Mouse (Mus musculus) olfactory bulb, adult 2 months (tissue): ENCODE data around the gene Ccl24.
"Not testable (repeated sequence)": the region's sequence is repeated elsewhere in the genome, so short reads cannot be mapped to it uniquely, and the experiment has no call there.

Experiments
- CTCF ChIP-seq: fragments of 200-500 bp; IDR thresholded peaks from 2 replicates; pipeline ENCODE4 v1.5.1; 2012; ENCODE audit warnings: low read depth, mild to moderate bottlenecking, low read length, moderate library complexity; ENCODE audit not compliant: insufficient read depth
- POLR2A ChIP-seq: fragments of 200-500 bp; IDR thresholded peaks from 2 replicates; pipeline ENCODE4 v1.6.1; 2012; ENCODE audit warnings: mild to moderate bottlenecking, low read depth, low read length, moderate library complexity; ENCODE audit not compliant: insufficient read depth

GRCm38 (mm10) chr5:135619741-135620140 lies 46.9 kb upstream of the Ccl24 start:
- TF ChIP-seq POLR2A, CTCF: not testable (repeated sequence)
